Mouse (Mus musculus): ENCODE results near the gene Pcnp.
"Not testable (repeated sequence)": the region's sequence is repeated elsewhere in the genome, so short reads cannot be mapped to it uniquely, and the experiment has no call there.

Pcnp gene

GRCm38 (mm10) chr16:56029661-56030082, at the start of gene Pcnp:
Gene Pcnp, minus strand, starts transcription at chr16:56029739.
- peak; percentile 98 for DNase-seq

- DNase-seq, result no peak
Measured at GRCm38 (mm10) chr16:56076121-56076869, 46.8 kb upstream of the Pcnp start.

DNA sequence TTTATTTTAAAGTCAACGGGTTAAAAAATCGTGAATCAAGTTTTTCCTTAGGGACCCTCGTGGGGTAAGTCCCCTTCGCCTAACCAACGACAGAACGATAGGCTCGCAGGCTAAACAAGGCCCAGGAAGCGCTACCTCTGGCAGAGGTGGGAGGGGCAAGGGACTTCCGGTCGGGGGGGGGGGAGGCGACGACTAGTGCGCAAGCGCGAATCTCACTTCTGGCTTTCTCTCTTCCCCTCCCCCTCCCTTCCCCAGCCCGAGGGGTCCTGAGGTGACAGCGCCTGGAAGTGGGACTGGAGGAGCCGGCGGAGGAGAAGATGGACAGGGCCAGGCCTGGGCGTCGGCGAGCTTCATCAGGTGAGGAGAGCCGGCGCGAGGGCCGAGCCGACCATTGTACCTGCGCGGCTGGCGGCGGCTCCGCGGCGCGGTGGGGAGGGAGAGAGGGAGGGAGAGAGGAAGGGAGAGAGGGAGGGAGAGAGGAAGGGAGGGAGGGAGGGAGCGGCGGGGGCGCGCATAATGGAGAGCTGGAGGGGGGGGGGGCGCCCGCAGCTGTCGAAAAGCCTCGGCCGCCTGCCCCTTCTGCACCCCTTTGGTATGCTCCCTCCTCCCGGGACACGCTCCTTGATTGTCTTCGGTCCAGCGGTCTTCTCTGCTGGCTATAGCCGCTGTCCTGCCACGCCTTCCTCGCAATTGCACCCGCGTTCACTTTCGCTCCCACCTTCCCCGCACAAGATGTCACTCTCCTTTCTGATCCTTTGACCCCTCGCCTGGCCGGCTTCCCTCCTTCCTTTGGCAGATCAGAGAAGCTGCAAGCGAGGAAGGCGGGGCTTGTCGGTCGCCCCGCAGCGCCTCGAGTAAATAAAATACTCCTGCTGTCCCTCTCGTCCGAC, 45.9 kb upstream of the Pcnp start:
- peak; percentile 90 for DNase-seq

GRCm38 (mm10) chr16:56074565-56074964, 45.0 kb upstream of the Pcnp start:
- DNase-seq, result no peak

- DNase-seq, result no peak
Measured at GRCm38 (mm10) chr16:56074122-56074521, 44.6 kb upstream of the Pcnp start.

GRCm38 (mm10) chr16:56073150-56073549, 43.6 kb upstream of the Pcnp start:
- not testable (repeated sequence) for DNase-seq

DNA sequence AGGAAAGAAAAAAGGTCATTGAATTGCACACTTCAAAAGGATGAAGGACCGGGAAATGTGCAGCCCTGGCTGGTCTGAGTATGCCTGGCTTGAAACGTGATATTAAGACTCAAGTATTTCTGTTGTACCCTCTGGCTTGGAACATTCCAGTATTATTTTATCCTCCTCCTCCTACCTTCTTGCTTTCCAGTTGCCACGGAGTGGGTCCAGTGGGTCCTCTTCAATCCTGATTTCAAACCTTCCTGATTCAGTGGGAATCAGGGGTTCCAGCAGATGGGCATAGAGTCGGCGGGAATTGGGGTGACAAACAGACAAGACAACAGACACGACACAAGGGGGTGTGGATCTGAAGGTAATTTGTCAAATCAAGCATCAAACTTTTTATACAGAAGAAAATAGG, 43.0 kb upstream of the Pcnp start:
- DNase-seq, result no peak

GRCm38 (mm10) chr16:56071317-56072232, 42.0 kb upstream of the Pcnp start:
- DNase-seq, result no peak

- no peak for DNase-seq
Measured at GRCm38 (mm10) chr16:56068523-56069070, 39.1 kb upstream of the Pcnp start.

DNA sequence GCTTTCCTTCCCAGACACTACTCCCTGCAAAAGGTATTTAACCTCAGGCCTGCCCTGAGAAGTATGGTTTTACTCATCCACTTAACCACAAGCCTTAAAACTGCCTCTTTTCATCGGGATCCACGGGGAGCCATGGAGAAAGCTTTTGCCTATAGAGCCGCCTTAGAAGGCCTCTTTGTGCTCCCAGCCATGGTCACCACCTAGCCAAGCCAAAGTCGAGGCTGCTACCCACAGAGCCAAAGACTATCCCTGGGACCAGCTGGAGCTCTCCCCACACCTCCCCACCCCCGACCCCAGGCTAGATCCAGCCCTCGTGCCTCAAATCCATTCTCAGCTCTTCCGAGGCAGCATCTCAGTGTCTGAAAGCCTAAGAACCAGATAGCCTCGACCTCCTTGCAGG, 36.6 kb upstream of the Pcnp start:
- DNase-seq, result no peak

DNA sequence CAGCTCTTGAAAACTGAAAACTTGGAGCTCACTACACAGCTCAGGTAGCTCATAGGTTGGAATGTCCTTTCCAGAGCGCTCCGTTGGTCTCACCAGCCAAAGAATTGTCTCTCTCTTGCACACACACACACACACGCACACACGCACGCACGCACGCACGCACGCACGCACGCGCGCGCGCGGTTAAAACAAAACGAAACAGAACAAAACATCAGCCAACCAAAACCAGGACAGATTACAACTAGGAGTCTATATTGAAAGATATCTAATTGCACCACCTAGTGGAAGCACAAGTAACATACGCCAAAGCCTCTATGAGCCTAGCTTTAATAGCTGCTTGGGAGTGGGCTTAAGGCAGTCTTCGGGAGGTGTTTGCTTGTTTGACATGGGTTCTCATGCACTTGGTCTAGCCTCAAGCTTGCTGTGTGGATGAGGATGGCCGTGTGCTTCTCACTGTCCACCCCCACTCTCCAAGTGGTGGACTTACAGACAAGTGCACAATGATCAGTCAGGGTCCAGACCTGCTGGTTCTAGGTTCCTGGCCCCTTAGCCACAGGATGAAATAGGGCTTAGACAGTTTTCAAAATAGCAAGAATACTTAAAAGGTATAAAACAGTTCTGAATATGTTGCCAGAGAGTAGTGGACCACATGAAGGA, 34.9 kb upstream of the Pcnp start:
- DNase-seq, result peak; percentile 68

GRCm38 (mm10) chr16:56062981-56063380, 33.4 kb upstream of the Pcnp start:
- DNase-seq, result no peak

DNA sequence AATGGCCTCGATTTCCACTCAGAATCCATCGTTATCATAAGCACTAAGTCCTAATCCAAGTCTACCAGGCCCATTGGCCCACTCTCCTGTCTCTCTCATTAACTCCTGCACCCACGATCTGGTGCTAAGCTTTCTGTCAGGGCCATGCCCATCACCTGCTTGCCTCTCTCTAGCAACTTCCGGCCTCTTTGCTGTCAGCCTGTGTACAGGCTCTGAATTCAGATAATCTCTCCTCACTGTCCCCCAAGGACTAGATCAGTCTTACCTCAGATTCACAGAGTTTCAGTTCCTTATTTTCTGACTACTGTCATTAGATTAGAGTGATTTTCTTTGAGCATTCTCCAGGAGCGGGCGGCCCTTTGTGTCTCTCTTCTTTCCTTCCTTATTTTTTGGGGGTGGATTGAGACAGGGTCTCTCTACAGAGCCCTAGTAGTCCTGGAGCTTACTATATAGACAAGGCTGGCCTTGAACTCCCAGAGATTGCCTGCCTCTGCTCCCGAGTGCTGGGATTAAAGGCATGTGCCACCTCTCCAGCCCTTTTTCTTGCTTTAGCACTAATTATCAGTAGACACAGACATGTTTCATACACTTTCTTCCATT, 32.6 kb upstream of the Pcnp start:
- DNase-seq, result no peak

DNA sequence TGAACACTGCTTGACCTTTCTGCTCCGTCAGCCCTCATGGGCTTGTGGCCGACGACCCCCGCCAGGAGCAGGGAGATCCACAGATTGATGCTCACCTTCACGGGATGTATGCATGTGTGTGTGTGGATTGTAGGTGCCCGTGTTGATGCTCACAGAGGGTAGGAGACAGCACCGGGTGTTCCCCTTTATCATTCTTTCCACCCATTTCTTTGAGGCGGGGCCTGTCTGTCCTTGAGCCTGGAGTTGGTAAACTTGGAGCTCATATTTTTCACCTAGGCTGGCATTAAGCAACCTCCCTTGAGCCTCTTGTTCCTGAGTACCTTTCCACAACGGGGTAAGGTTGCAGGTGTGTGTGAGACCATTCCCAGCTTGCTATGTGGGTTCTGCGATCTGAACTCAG, 28.6 kb upstream of the Pcnp start:
- DNase-seq, result no peak

- DNase-seq, result no peak
Measured at GRCm38 (mm10) chr16:56056944-56057590, 27.5 kb upstream of the Pcnp start.

DNA sequence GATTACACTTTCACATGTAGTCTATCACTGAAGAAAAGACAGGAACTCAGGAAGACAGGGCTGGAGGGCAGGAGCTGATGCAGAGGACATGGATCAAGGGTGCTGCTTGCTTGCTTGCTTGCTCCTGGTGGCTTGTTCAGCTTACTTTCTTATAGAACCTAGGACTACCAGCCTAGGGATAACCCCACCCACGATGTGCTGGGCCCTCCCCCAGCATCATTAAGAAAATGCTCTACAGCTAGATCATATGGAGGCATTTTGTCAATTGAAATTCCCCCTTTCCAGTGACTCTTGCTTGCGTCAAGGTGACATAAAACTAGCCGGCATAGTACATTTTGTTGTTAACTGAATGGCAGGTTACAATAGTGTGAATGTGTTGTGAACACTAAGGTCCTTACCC, 26.4 kb upstream of the Pcnp start:
- DNase-seq, result no peak

- not testable (repeated sequence) for DNase-seq
Measured at GRCm38 (mm10) chr16:56048038-56048437, 18.5 kb upstream of the Pcnp start, which contains the start of gene Senp7. Gene Senp7, plus strand, starts transcription at chr16:56048338.

GRCm38 (mm10) chr16:56038090-56038489, 8.6 kb upstream of the Pcnp start:
- DNase-seq, result no peak

GRCm38 (mm10) chr16:56037138-56038010, 7.8 kb upstream of the Pcnp start, which contains the start of gene Trmt10c:
Gene Trmt10c, minus strand, starts transcription at chr16:56037819.
- DNase-seq, result peak; percentile 95

- no peak for DNase-seq
Measured at GRCm38 (mm10) chr16:56036501-56036900, 7.0 kb upstream of the Pcnp start.

Data from kidney, postnatal 14 days (tissue).